Mouse (Mus musculus) gastrocnemius, postnatal 10 days (tissue): ENCODE data around the gene Cpne5. TPM values are rescaled to one million over a fixed set of nuclear protein-coding genes. Genes with fewer than 3 reads are reported as not detected.
"Not testable (repeated sequence)": the region's sequence is repeated elsewhere in the genome, so short reads cannot be mapped to it uniquely, and the experiment has no call there.

Experiments
- DNase-seq: peaks from one replicate; pipeline ENCODE4 v3.0.0; 2021; ENCODE audit warnings: mixed read lengths
- total RNA-seq, 2 experiments: library from RNA; stranded (reverse); gene quantifications; 2 replicates each; pipeline ENCODE4 v1.2.3; 2021

The Cpne5 gene
- total RNA-seq, 2 experiments from 2014 or later, result 0.32 to 0.49 TPM

DNA sequence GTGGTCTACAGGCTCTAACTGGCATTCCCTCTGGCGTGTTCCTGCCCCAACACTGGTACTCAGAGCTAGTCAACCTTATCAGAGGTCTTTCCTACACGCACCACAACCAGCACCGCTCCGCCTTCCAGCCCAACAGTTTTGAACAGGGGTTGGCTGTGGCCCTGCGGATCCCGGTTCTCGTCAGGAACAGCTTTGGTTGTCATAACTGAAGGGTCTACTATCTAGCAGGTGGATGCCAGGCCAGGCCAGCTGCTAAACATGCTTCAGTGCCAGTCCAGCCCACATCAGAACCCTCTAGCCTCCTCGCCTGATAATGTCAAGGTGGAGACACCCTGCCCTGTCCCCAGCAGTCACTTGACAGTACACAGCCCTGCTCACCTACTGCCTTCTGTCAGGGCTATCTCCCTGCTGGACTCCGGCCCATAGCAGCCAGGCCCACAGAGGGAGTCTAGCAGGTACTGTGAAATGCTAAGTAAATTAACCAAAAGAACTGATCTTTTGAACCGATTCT, 19.1 kb upstream of the Cpne5 start:
- DNase-seq, result no peak

GRCm38 (mm10) chr17:29256507-29256906, 18.5 kb upstream of the Cpne5 start:
- no peak for DNase-seq

DNA sequence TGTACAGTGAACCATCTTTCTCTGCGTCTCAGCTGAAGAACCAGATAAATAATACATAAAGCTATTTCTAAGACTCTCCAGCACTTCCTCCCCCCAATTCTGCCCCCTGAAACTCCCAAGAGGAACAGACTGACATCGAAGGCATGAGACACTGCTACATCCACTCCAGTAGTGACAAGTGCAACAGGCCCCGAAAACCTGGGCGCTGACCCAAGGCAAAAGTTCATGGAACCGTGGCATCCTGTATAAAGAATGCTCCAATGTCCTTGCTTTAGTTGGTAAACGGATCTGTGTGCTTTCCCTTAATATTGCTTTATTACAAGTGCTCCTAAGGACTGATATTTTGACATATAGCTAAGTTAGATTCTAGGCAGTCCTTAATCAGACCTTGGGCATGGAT, 16.8 kb upstream of the Cpne5 start:
- not testable (repeated sequence) for DNase-seq

DNA sequence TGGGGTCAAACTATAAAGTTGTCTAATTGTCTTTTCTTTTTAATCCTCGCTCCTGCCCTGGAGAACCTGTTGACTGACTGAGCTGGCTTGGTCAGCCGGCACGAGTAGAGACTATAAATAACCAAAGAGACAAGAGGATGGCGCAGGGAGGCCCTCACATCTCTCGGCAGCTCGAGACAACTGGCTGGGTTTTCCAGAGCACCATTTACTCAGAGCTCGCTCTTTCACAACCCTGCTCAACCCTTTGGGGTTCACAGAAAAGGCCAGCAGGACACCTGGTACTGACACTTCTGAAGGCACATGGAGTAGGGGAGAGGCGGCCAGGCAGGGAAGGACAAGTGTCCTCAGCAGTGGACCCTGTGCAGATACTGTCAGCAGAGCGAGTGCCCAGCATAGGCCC, 15.7 kb upstream of the Cpne5 start:
- no peak for DNase-seq

DNA sequence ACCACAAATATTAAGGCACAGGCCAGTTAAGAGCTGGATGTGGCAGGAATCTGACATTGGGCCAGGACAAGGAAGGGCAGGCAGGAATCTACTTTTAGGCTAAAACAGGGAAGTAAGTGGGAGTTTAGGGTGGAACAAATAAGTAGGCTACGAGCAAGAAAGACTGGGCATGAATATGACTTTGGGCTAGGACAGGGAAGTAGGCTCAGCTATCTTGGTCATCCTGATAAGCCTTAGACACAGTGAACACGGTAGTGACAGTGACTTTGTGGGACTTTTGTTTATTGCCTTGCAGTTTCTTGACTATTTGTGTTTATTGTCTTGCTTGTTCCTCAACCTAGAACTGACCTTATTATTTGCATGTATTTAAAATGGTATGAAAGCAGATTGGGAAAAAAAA, 15.3 kb upstream of the Cpne5 start:
- DNase-seq, result no peak

- peak; percentile 73 for DNase-seq
These were observed 13.8 kb upstream of the Cpne5 start for GRCm38 (mm10) chr17:29251608-29252390.

DNA sequence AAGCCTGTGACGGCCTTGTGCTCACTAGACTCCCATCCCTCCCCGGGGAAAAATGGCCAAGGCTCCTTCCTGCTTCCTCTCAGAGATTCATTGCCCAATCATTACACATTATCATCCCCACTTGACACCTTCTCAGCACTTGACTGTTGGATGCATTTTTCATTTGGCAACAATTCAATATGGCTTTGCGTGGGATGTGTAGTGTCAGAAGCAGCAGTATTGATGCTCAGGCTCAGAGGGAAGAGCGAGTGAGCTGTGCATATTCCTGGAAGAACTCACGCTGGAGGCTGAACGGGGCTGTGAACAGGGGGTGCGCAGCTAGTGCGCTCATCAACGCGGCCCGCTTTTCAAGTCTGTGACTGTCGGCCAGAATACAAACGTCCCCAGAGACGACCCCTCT, 13.0 kb upstream of the Cpne5 start:
- not testable (repeated sequence) for DNase-seq

DNA sequence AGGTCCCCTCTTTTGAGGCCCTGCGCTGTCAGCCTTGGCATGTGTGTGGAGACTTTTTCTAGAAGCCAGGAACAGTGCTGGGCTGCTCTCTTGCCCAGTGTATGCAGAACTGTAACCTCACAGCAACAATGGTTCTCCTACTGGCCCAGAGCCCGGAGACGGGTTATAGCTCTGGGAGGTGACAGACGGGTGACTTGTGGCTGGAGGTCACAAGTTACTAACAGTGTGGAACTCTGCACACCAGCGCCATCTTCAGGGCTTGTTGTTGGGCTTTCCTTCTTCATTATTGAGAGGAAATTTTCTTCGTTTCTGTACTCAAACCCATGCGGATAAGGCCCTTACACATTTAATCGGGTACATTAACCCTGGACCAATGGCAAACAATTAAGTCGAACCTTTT, 11.5 kb upstream of the Cpne5 start:
- DNase-seq, result peak; percentile 61

DNA sequence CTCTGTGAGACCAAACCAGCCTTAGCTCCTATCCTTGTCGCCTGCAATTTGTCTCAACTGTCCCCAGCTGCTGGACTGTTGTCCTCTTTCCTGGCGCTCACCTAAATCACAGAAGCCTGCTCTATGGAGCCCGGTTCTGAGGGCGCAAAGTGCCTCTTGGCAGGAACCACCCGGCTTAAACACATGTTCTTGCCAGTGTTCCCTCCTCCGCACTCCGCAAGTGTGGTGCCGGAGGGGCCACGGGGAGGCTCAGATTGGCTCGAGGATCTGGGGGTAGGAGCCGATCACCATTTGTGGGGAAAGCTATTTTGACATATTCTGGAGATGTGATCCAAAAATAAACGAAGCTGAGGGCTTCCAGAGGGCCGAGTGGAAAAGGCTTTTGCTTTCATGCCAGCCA, 9.9 kb upstream of the Cpne5 start:
- no peak for DNase-seq

GRCm38 (mm10) chr17:29246602-29247001, 8.6 kb upstream of the Cpne5 start:
- no peak for DNase-seq

GRCm38 (mm10) chr17:29245725-29246124, 7.8 kb upstream of the Cpne5 start:
- DNase-seq, result no peak

DNA sequence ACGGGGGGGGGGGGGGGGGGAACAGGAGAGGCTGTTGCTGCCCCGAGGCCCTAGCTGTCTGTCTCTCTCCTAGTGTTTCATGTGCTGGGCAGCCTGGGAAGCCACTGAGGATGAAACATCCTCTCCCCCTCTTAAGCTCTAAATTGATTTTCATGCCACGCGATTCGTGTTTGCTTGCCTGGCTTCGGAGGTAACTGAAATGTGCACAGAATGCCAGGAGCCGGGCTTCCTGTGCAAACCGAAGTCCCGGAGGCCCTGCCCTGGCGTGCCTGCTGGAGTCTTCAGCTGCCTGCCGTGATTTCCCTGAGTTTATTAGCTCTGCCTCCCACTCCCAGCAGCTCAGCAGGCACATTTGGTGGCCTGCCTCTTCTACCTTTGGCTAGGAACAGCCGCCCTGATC, 6.9 kb upstream of the Cpne5 start:
- DNase-seq, result no peak

GRCm38 (mm10) chr17:29238421-29238945, 516 bp upstream of the Cpne5 start:
- peak; percentile 42 for DNase-seq

GRCm38 (mm10) chr17:29237267-29237771, 648 bp downstream of the Cpne5 start:
- no peak for DNase-seq

GRCm38 (mm10) chr17:29236111-29236510, 1.9 kb downstream of the Cpne5 start:
- DNase-seq, result no peak

DNA sequence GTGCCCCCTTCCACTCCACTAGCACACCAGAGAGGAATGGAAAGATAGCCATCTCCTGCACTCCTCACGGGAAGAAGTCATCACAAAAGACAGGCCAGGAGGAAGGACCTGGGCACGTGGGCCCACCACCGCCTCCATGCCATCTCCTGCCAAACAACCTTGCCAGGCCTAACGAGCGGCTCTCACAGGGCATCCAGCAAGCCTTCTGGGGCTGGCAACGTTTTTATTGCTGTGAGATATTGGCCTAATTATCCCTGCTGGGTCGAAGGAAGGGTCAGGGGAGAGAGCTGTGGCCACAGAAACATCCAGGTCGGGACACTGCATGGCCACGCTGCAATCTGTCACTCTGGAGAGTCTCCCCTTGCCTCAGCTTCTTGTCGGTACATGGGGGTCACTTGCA, 6.9 kb downstream of the Cpne5 start:
- DNase-seq, result no peak

DNA sequence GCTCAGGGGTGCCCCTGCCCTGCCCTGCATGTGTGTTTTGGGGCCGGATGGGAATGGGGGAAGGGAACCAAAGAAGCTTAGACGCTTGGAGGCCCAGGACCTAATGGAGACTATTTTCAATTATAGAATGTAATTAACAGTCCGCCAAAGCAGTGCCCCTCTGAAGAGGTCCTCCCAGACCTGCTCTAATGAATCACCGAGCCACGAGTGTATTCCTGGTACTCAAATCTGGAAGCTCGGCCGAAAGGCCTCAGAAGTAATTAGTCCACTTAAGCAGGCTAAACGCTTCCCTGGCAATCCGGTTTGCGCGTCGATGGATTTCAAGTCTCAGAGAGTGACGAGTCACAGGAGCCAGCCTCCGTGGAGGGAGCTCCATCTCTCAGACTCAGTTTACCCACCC, 17.3 kb downstream of the Cpne5 start:
- no peak for DNase-seq

GRCm38 (mm10) chr17:29218017-29218416, 19.9 kb downstream of the Cpne5 start:
- no peak for DNase-seq

DNA sequence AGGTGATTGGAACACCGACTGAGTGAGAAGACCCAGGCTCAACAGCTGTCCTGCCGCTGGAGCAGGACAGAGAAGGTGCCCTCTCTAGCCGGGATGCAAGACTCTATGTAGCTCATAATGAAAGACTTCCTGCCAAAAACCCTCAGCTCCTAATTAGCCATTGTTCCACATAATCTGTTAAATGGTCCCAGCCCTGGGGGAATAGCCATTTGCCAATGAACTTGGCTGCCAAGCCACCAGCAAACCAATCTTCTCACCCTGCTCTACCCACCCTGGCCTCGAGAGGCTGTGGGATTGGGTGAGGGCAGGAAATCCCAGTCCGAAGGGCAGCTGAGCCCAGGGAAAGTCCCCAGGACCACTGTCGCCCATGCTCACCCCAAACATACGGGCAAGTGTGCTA, 21.9 kb downstream of the Cpne5 start:
- DNase-seq, result no peak

DNA sequence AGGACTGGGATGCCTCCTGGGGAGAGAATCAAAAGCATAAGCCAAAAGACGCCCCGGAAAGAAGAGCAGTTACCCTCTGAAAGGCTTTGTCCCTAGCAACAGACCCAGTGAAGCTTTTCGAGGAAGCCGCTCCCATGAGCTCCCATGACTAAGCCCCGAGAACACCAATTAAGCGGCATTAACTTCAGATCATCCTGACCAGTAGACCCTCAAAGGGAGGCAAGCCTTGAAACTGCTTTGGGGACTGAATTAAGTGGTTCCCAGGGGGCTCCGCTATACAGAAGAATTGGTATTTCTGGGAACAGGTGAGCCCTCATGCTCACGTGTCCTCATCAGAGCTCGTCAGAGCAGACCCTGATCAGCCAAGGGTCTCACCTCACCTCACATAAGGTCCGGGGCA, 23.3 kb downstream of the Cpne5 start:
- no peak for DNase-seq

DNA sequence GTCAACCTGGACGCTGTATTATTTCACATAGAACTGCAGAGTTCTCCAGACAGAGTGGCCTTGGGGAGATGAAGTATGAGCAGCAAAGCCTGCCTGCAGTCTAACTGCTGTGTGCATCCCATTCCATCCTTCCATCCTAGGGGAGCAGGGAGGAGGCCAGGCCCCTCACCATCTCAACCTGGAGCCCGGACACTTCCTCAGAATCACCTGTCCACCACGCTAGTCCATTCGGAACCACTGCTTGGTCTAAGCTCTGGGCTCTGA, 23.8 kb downstream of the Cpne5 start:
- no peak for DNase-seq

DNA sequence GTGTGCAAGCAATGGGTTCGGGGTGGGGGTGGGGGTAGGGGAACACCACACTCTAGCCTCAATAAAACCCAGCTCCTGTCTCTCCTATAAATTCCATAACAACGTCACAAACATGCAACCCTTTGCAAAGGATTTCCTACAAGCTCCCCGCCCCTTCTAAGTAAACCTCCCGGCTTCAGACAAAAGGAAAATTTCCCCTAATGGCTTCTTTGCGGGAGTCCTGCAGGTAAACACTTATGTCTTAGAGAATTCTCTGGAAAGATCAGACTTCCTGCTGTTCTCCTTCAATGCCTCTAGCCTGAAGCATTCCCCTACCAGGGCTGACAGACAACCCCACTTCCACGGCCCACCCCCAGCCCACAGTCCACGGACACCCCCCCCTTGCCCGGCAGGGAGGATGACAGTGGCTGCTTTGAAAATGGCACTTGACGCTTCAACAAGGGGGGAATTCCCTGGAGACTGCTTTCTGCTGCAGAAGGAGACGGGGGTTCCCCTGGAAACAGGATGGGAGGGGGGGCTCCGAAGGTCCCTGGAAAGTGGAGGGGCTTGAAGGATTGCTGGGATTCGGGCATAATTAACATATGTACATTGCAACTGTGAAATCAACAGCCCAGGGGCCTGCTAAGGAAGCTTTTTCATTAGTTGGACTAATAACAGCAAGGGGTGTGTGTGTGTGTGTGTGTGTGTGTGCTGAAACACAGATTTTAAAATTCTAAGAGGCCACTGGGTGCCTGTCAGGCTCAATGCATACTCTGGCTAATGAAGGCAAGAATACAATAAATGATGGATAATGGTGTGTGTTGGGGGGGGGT, 24.4 kb downstream of the Cpne5 start:
- no peak for DNase-seq

DNA sequence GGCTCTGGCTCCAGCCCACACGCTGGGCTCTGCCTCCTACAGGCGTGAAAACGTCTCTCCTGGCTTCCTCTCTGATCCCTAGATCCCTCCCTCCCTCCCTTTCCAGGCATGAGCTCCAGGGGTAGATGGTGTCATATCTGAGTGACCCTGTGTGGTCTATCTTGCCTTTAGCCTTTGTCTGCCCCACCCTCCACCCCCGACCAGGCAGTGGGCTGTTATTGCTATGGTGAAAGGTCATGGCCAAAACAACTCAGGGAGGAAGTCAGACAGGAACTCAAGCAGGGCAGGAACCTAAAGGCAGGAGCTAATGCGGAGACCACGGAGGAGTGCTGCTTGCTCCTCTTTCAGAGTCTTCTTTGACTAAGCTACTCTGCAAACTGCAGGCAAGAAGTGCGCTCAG, 26.1 kb downstream of the Cpne5 start:
- no peak for DNase-seq
